Mouse (Mus musculus) monocyte, adult 2 months (primary cell): ENCODE results near the gene Ephb2.

Experiments used
- DNase-seq, 2 experiments: peaks; one replicate each; pipeline ENCODE4 v3.0.0; 2022; ENCODE audit warnings: low spot score in 2 of 2, low read depth in 1 of 2

Ephb2 gene

GRCm38 (mm10) chr4:136733217-136733865, 102.4 kb downstream of the Ephb2 start:
- no peak for DNase-seq

GRCm38 (mm10) chr4:136732536-136733121, 103.2 kb downstream of the Ephb2 start:
- no peak for DNase-seq

- DNase-seq = no peak
These were observed 104.0 kb downstream of the Ephb2 start for GRCm38 (mm10) chr4:136731761-136732160.

- no peak for DNase-seq
These were observed 104.7 kb downstream of the Ephb2 start for GRCm38 (mm10) chr4:136731008-136731609.

GRCm38 (mm10) chr4:136730501-136730900, 105.3 kb downstream of the Ephb2 start:
- DNase-seq = no peak

- no peak for DNase-seq
These were observed 106.2 kb downstream of the Ephb2 start for GRCm38 (mm10) chr4:136729574-136729973.

GRCm38 (mm10) chr4:136726941-136727340, 108.8 kb downstream of the Ephb2 start:
- DNase-seq = no peak

GRCm38 (mm10) chr4:136724731-136725130, 111.1 kb downstream of the Ephb2 start:
- DNase-seq = no peak

- DNase-seq = no peak
These were observed 113.3 kb downstream of the Ephb2 start for GRCm38 (mm10) chr4:136722361-136723082.

GRCm38 (mm10) chr4:136721937-136722336, 113.9 kb downstream of the Ephb2 start:
- no peak for DNase-seq

- no peak for DNase-seq
These were observed 115.8 kb downstream of the Ephb2 start for GRCm38 (mm10) chr4:136720025-136720424.

- DNase-seq = no peak
These were observed 117.4 kb downstream of the Ephb2 start for GRCm38 (mm10) chr4:136718193-136718986.

GRCm38 (mm10) chr4:136716561-136716972, 119.2 kb downstream of the Ephb2 start:
- no peak for DNase-seq

GRCm38 (mm10) chr4:136714530-136714929, 121.3 kb downstream of the Ephb2 start:
- DNase-seq = no peak

GRCm38 (mm10) chr4:136713889-136714288, 121.9 kb downstream of the Ephb2 start:
- DNase-seq = no peak

- DNase-seq = no peak
These were observed 122.4 kb downstream of the Ephb2 start for GRCm38 (mm10) chr4:136713431-136713830.

GRCm38 (mm10) chr4:136711985-136712768, 123.6 kb downstream of the Ephb2 start:
- DNase-seq = no peak

- DNase-seq = no peak
These were observed 125.4 kb downstream of the Ephb2 start for GRCm38 (mm10) chr4:136710345-136710744.

- no peak for DNase-seq
These were observed 126.8 kb downstream of the Ephb2 start for GRCm38 (mm10) chr4:136708956-136709355.

GRCm38 (mm10) chr4:136706696-136707095, 129.1 kb downstream of the Ephb2 start:
- DNase-seq = no peak
